Mouse (Mus musculus) erythroid progenitor cell, adult 5-6 weeks (primary cell): Measurements from ENCODE around the gene Gm13889. TPM values are rescaled to one million over a fixed set of nuclear protein-coding genes. Genes with fewer than 3 reads are reported as not detected.

Experiments used
- ATAC-seq: replicated peaks from 2 replicates; pipeline ENCODE4 v1.8.0; 2016; ENCODE audit warnings: moderate number of reproducible peaks, mild to moderate bottlenecking, moderate TSS enrichment, inconsistent platforms; ENCODE audit not compliant: poor library complexity, low FRiP score, severe bottlenecking
- total RNA-seq, 2 experiments: library from RNA; stranded (forward) in 1 of 2; stranded (reverse) in 1 of 2; fragments of 150-400 nt in 1 of 2; fragments of 186-747, 209-891 nt in 1 of 2; gene quantifications; 2 replicates each; pipeline versions ENCODE4 v1.2.3 to v1.2.4; 2015 to 2017; ENCODE audit warnings: low replicate concordance in 2 of 2

The Gm13889 gene
- total RNA-seq, 2 experiments from 2014 or later = not detected

- no peak for ATAC-seq
These were observed 2.3 kb upstream of the Gm13889 start for GRCm38 (mm10) chr2:93959346-93959745.

- ATAC-seq = no peak
These were observed 1.2 kb upstream of the Gm13889 start for GRCm38 (mm10) chr2:93958216-93958615.

- ATAC-seq = no peak
These were observed 779 bp upstream of the Gm13889 start for GRCm38 (mm10) chr2:93957785-93958175.

GRCm38 (mm10) chr2:93956331-93956801 lies 635 bp downstream of the Gm13889 start:
- no peak for ATAC-seq

- no peak for ATAC-seq
These were observed 1.1 kb downstream of the Gm13889 start for GRCm38 (mm10) chr2:93955886-93956285.

- no peak for ATAC-seq
These were observed 2.0 kb downstream of the Gm13889 start for GRCm38 (mm10) chr2:93954781-93955578.

GRCm38 (mm10) chr2:93953726-93954125 lies 3.3 kb downstream of the Gm13889 start:
- no peak for ATAC-seq

GRCm38 (mm10) chr2:93946976-93947375 lies 10.0 kb downstream of the Gm13889 start:
- ATAC-seq = no peak

GRCm38 (mm10) chr2:93944855-93945254 lies 12.1 kb downstream of the Gm13889 start:
- no peak for ATAC-seq

- no peak for ATAC-seq
These were observed 12.9 kb downstream of the Gm13889 start for GRCm38 (mm10) chr2:93944099-93944498.

- no peak for ATAC-seq
These were observed 15.3 kb downstream of the Gm13889 start for GRCm38 (mm10) chr2:93941670-93942069.

GRCm38 (mm10) chr2:93938534-93938933 lies 18.5 kb downstream of the Gm13889 start:
- ATAC-seq = no peak

- ATAC-seq = no peak
These were observed 28.1 kb downstream of the Gm13889 start for GRCm38 (mm10) chr2:93928866-93929265.

- no peak for ATAC-seq
These were observed 29.1 kb downstream of the Gm13889 start for GRCm38 (mm10) chr2:93927701-93928437.

- ATAC-seq = no peak
These were observed 30.9 kb downstream of the Gm13889 start for GRCm38 (mm10) chr2:93926141-93926540.

- no peak for ATAC-seq
These were observed 37.9 kb downstream of the Gm13889 start for GRCm38 (mm10) chr2:93919093-93919492.

GRCm38 (mm10) chr2:93913552-93913951 lies 43.4 kb downstream of the Gm13889 start:
- ATAC-seq = no peak

GRCm38 (mm10) chr2:93911942-93912341 lies 45.1 kb downstream of the Gm13889 start:
- no peak for ATAC-seq

GRCm38 (mm10) chr2:93909716-93910115 lies 47.3 kb downstream of the Gm13889 start:
- no peak for ATAC-seq

GRCm38 (mm10) chr2:93907519-93908294 lies 49.3 kb downstream of the Gm13889 start:
- ATAC-seq = no peak
